Mouse (Mus musculus) myocyte (in vitro differentiated cells): ENCODE data around the gene Ldha.

ENCODE experiments used
- CEBPB ChIP-seq: IDR thresholded peaks from 2 replicates; pipeline ENCODE4 v1.6.1; 2011; ENCODE audit warnings: mild to moderate bottlenecking, moderate library complexity; ENCODE audit not compliant: poor library complexity, insufficient read depth, severe bottlenecking
- MAX ChIP-seq: IDR thresholded peaks from one replicate; pipeline ENCODE4 v1.6.1; 2011; ENCODE audit warnings: low read depth, mild to moderate bottlenecking, control low read depth
- MYOG ChIP-seq, 3 experiments: IDR thresholded peaks; one replicate each; pipeline ENCODE4 v1.6.1; 2011; ENCODE audit warnings: control low read depth in 2 of 3, low read depth in 2 of 3, mild to moderate bottlenecking in 2 of 3; ENCODE audit not compliant: insufficient read length in 2 of 3, control insufficient read depth in 1 of 3, insufficient read depth in 1 of 3
- POLR2A ChIP-seq: IDR thresholded peaks from one replicate; pipeline ENCODE4 v1.6.1; 2011; ENCODE audit warnings: low read depth, mild to moderate bottlenecking, control low read depth, moderate library complexity; ENCODE audit not compliant: insufficient read length
- POLR2AphosphoS2 ChIP-seq: IDR thresholded peaks from one replicate; pipeline ENCODE4 v1.6.1; 2011; ENCODE audit warnings: low read depth, control low read depth; ENCODE audit not compliant: insufficient read length
- USF1 ChIP-seq: IDR thresholded peaks from one replicate; pipeline ENCODE4 v1.6.1; 2011; ENCODE audit warnings: low read depth, mild to moderate bottlenecking, control low read depth, moderate library complexity

GRCm38 (mm10) chr7:46846486-46847244 lies 5.4 kb downstream of the Ldha start:
- TF ChIP-seq MAX (no peak), POLR2AphosphoS2 (peak; percentile 46), POLR2A (peak; percentile 39), CEBPB (no peak), MYOG (IDR thresholded peaks at IDR 0.05; ENCODE audit: control insufficient read depth in 1 of 3, insufficient read depth in 1 of 3, insufficient read length in 2 of 3, low read depth in 2 of 3) (peak in 1 of 3 experiments; percentile 14), USF1 (no peak)
